Mouse (Mus musculus) liver, embryonic 14.5 days (tissue): ENCODE data around the gene Bank1.

ENCODE experiments used
- CTCF ChIP-seq: IDR thresholded peaks from 2 replicates; pipeline ENCODE4 v1.5.1; 2016; ENCODE audit warnings: antibody characterized with exemption, low read depth, control low read depth
- EP300 ChIP-seq: IDR thresholded peaks from 2 replicates; pipeline ENCODE4 v1.6.1; 2016; ENCODE audit warnings: antibody characterized with exemption, low read depth

GRCm38 (mm10) chr3:136166671-136167070 is 159.2 kb downstream of the Bank1 start:
- TF ChIP-seq EP300 (no peak), CTCF (no peak)
